Mouse (Mus musculus): ENCODE data around the gene Tbpl1.

The Tbpl1 gene

DNA sequence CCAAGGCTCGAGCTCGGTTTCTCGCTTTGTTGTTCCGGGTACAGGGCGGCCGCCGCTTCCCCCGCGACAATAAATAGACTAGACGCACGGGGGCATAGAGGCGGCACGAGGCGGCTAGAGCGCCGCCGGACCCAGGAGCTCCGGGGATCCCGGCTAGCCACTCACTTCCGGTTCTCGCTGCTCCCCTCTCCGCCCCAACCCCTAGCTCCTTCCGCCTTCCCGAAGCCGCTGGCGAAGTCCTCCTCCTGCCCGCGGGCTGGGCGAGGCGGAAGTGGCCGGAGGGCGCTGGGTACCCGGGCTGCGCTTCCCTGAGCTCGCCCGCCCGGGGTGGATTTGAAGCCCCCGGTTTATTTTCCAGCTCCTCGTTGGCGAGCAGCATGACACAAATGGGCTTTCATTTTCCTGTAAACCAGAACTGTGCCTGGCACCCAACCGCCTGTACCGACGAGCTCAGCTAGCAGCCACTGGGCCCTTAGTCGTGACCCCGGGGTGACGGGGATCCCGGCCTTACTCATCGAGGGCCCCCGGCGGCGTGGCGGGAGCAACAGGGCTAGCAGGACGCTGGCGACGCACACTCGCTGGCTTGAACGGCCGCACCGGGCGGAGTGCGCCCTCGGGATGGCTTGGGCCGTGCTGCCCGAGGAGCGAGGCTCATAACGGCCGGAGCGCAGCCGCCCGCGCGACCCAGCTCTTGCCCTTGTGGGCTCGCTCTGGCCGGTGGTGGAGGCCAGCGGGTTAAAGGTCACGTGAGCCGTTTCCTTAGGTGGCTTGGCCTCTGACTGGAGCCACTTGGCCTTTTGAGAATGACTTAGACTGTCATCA lies at the start of gene Tbpl1:
TSS of gene Tbpl1 (minus strand) at position 667 of the 822 bp plus-strand sequence.
- DNase-seq: peak; percentile 94

DNA sequence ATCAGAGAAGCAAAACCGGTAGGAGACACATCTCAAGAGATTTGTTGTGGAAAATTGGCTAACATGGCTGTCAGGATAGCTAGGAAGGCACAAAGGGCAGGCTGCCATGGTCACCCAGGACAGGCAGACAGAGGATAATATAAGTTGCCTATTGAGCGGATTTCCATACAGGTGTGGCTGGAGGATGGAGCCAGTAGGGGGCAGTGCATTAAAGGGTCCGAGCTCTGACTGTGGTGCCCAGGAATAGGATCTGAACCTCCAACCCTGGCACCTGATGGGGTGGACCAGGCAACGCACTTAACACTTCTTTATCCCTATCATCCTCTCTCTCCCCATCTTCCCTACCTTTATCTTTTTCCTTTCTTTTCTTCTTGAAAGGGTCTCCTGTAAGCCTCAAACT lies 49.7 kb upstream of the Tbpl1 start:
- no peak for DNase-seq

DNA sequence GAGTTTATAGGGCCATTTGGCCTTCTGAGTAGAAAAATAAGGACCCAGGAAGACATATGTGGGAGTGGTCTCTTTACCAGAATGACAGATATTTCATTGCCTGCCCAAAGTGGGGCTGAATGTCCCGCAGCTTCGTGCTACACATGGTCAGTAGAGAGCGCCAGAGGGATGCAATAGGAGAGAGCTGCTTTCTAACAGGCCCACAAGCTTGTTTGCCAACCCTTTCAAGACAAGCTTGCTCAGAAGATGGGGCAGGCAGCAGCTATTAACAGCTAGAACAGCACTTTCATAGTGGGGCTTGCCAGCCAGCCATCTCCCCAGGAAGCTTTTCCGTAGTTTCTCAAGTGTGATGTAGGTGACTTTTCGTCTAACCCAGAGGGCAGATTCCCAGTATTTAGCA lies 46.2 kb upstream of the Tbpl1 start:
- DNase-seq: no peak

DNA sequence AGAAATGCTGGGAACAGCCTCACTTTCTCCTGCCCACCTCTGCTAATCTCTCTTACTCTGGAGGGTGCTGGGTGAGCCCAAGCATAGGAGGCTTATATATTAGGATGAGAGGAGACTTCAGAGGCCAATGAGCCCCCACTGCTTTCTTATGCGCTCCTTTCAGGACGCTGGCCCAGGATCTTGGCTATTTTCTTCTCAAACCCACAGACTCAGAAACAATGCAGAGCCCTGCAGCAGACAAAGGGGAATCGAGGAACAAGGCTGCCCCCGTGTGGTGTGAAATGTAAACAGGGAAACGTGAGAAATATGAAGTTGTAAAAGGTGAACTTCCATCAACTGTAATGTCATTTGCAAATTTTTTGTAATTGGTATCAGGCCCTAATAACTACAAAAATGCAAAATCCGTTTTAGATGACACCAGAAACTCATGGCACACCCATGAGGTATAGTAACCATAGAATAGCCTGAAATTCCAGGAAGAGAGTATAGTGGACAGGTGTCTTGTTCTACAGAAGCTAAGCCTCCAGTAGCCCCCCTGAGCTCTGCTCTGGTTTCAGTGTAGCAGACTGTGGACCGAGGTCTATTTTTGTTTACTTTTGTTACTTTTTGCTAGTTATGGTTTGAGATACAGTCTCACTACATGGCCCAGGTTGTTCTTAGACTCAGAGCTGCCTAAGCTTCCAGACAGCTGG lies 44.4 kb upstream of the Tbpl1 start:
- peak; percentile 71 for DNase-seq

DNA sequence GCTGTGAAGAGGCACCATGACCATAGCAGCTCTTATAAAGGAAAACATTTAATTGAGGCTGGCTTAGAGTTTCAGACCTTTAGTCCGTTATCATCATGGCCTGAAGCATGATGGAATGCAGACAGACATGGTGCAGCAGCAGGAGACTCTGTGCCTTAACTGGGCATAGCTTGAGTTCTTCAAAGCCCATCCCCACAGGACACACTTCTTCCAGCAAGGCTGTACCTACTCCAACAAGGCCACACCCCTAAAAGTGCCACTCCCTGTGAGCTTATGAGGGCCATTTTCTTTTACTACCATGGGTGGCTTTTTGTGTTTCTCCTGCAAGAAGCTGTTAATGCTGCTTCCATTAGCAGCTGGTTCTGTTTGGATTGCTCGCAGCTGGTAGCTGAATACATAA lies 43.7 kb upstream of the Tbpl1 start:
- DNase-seq: no peak

- DNase-seq: no peak
Measured at GRCm38 (mm10) chr10:22774626-22775025, 42.9 kb upstream of the Tbpl1 start.

DNA sequence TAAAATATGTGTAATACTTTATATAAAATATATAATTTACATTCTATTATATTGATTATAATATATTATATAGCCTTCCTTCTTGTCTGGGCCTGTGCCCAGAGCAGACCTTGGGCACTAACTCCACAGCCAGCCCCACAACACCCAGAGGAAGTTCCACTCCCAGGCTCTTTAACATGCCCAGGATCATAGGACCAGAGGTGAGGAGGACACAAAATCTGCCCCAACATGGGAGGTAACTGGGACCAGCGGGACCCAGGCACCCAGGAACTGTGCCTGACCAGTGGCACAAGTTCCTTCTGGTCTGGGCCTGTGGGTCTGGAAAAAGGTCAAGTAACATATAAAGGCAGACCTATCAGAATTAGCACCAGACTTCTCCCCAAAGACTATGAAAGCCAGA lies 22.5 kb upstream of the Tbpl1 start:
- DNase-seq: no peak

DNA sequence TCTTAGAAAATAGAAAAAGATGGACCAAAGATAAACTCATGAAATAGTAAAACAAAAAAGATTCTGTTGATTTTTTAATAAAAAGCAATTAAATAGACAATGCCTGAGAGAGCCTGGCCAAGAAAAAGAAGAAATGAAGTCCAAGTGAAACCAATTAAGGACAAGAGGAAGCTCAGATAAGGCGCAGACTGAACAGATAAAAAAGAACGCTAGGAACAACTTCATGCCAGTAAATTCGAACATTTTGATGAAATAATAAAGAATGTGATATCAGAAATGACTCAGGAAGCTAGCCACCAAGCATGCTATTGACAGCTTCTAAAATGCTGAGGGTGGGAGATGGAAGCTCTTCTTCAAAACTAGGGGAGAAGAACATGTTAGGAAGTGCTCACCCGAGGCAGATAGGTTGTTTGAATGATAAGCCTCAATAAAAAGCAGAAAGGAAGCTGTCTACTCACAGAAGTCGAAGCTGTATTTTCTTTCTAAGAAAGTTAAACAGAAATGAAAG lies 19.5 kb upstream of the Tbpl1 start:
- no peak for DNase-seq

GRCm38 (mm10) chr10:22746334-22747322 lies 14.9 kb upstream of the Tbpl1 start:
- DNase-seq: peak; percentile 97

GRCm38 (mm10) chr10:22745922-22746321 lies 14.2 kb upstream of the Tbpl1 start:
- DNase-seq: no peak

DNA sequence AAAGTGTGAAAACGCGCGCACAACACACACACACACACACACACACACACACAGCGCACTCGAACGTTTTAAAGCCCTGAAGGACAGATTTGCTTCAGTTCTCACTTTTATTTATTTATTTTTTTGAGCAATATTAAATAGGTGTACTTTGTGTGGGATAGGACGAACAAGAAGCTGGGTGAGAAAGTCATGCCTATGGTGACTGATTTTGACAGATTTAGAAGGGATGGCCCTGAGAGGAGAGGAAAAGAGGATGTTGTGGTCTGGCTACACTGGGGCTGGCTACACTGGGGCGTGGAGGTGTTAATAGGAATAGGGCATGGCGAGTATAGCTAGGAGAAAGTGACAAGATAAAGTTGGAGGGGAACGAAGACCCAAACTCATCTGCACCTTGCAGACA lies 443 bp upstream of the Tbpl1 start:
- peak; percentile 58 for DNase-seq

GRCm38 (mm10) chr10:22730992-22731271 lies 806 bp downstream of the Tbpl1 start:
- DNase-seq: no peak

GRCm38 (mm10) chr10:22730266-22730991 lies 1.3 kb downstream of the Tbpl1 start:
- peak; percentile 64 for DNase-seq

DNA sequence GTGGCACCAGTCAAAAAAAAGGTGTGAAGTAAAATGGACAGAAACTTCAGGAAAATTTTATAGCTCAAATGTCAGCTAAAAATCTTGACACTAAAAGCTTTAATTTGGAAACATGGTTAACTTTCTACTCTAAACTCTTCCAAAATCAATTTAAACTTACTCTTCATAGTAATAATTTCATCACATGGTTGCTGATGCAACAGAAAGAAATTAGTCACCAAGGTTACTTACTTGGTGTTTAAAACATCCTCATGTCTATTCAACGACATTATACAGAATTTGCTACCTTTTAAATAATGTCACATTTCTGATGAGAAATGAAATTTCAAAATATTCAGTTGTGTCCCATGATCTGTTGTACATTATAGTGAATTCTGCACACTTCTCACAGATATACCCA lies 3.5 kb downstream of the Tbpl1 start:
- no peak for DNase-seq

- no peak for DNase-seq
Measured at GRCm38 (mm10) chr10:22726295-22726694, 5.4 kb downstream of the Tbpl1 start.

- no peak for DNase-seq
Measured at GRCm38 (mm10) chr10:22725166-22725565, 6.6 kb downstream of the Tbpl1 start.

DNA sequence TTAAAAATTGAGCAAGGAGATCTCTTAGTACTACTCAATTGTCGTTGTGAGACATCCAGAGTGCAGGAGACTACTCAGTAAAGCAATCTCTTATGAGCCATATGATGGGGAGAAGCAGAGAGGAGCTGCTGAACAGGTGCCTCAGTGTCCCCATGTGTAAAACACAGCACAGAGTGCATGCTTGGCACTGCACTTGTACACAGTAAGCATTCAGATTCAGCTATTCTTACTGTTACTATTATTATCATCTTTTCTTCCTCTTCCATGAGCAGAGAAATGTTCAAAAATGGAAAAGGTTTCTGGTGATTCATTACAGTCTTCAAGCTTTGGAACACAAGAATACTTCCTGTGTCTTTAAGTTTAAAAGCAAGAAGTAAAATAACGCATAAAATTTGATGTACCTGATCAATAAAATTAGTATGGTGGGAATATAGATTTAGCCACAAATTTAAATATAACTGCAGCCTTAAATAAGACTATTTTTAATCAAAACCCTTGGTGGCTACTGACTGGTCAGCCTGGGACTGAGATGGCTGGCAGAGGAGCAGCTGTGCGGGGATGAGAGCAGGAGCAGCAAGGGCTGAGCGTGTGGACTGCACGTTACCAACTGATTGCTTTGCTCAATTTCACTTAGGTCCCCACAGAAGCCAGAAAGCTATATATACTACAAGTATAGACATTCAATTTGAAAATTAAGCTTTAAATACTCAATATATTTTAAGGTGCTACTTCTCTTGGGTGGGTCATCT lies 10.8 kb downstream of the Tbpl1 start:
- no peak for DNase-seq

- DNase-seq: peak; percentile 78
Measured at GRCm38 (mm10) chr10:22718475-22718874, 13.3 kb downstream of the Tbpl1 start.

GRCm38 (mm10) chr10:22714520-22714919 lies 17.2 kb downstream of the Tbpl1 start:
- peak; percentile 78 for DNase-seq

DNA sequence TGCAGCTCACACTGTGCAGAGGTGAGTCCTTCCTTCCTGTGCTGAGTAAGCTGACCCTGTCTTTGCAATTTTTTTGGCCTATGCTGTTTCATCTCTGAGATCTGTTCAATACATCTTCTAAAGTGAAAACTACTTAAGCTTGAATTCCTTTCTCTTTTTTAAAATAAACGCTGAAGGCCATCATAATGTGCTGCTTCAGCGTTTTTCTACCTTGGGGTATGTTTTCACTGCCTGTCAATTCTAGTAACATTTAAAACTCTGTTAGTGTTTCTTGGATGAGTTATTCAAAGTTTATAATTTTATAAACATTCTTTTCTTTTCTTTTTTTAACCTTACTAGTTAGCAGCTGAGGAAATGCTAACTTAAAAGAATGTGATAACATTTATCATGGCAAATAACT lies 18.8 kb downstream of the Tbpl1 start:
- DNase-seq: no peak

GRCm38 (mm10) chr10:22710173-22710777 lies 21.5 kb downstream of the Tbpl1 start:
- DNase-seq: no peak
